Mouse (Mus musculus): ENCODE results near the gene Vmn1r215.

DNA sequence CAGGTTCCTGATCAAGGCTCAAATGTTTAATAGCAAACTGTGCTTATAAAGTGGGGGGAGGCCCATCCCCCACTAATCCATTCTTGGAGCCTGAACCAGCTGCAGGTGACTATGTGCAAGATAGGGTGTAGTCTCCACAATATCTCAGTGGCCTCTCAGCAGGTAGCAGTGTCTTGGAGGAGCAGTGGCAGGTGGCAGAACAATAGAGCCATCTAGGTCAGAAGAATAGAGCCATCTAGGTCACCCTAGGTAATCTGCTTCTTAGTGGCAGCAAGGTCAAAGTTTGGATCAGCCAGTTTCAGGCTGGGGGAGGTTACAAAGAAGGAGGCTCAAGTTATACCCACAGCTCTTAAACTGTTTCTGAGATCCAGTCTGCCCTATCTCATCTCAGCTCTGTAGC, 43.0 kb upstream of the Vmn1r215 start:
- TF ChIP-seq CTCF (IDR thresholded peaks at IDR 0.05; ENCODE audit: low read depth) (no peak), EP300 (IDR thresholded peaks at IDR 0.05; ENCODE audit: low read depth) (no peak)

Measured in liver, embryonic 14.5 days (tissue).